Comparison of ENCODE assay signal across 7 mouse cellular contexts in genomic region chr3:116007941-116008440, GRCm38 (mm10). TPM values are rescaled to one million over a fixed set of nuclear protein-coding genes. Genes with fewer than 3 reads are reported as not detected.
DNase-seq lines count a peak whose midpoint lies in the region; ATAC-seq lines count a peak whose summit lies in the region.

No protein-coding gene starts in this region.

- peak; percentile 84 for DNase-seq in adrenal gland, adult 8-10 months
- DNase-seq in embryo, embryonic 10.5 days (ENCODE audit: low spot score): peak; percentile 90
- peak; percentile 75 for DNase-seq in gastrocnemius, postnatal 14 days
- peak; percentile 78 for DNase-seq in induced T-regulatory cell, adult 2 months (ENCODE audit: low read depth)
- peak; percentile 79 to 87 for DNase-seq in left cerebral cortex, postnatal 10 days (ENCODE audit: extremely low spot score in 1 of 2, low spot score in 2 of 2)
- DNase-seq in right cerebral cortex, postnatal 25 days: peak; percentile 82

- ATAC-seq in megakaryocyte progenitor cell, adult 5-6 weeks (replicated peaks; ENCODE audit: poor library complexity): peak; percentile 65

- intact Hi-C loops in gastrocnemius, postnatal 14 days (cut with DNase I; ENCODE audit: low total_unique reads): no loop called here
- intact Hi-C loops in left cerebral cortex, postnatal 10 days (cut with DNase I): no loop called here

RNA-seq across cellular contexts. Expression of gene Extl2, which starts 0.7 kb away (rescaled TPM):
- 10 to 100 TPM; 23.5 to 26.9 (median 26.2) TPM for total RNA-seq in adrenal gland, adult 8-10 months (2022)
- total RNA-seq in gastrocnemius, postnatal 14 days (2021): 10 to 100 TPM; 11.8 to 13.8 TPM
- 10 to 100 TPM; 62.4 to 67.1 TPM for total RNA-seq in left cerebral cortex, postnatal 10 days (2021)
- 12.3 and 15.1 TPM in 2 replicates for total RNA-seq in megakaryocyte progenitor cell, adult 5-6 weeks (2015)
- 11.2 and 11.3 TPM in 2 replicates for total RNA-seq in megakaryocyte progenitor cell, adult 5-6 weeks (2017)

RNA-seq across cellular contexts. Expression of gene Slc30a7, which starts 0.8 kb away (rescaled TPM):
- 10 to 100 TPM; 44.6 to 47.6 (median 46.0) TPM for total RNA-seq in adrenal gland, adult 8-10 months (2022)
- total RNA-seq in gastrocnemius, postnatal 14 days (2021): 10 to 100 TPM; 11.0 to 11.2 TPM
- 10 to 100 TPM; 24.8 to 31.7 TPM for total RNA-seq in left cerebral cortex, postnatal 10 days (2021)
- total RNA-seq in megakaryocyte progenitor cell, adult 5-6 weeks (2015): 32.4 and 40.4 TPM in 2 replicates
- total RNA-seq in megakaryocyte progenitor cell, adult 5-6 weeks (2017): 37.9 and 51.5 TPM in 2 replicates

Comparison
In these comparisons a context has a peak if more than half of its experiments do, and no peak if none do; other contexts are left out.
1. Peak in every context shown above with its lines: DNase-seq and ATAC-seq.